Mouse (Mus musculus): Measurements from ENCODE around the gene Bend6. TPM values are rescaled to one million over a fixed set of nuclear protein-coding genes. Genes with fewer than 3 reads are reported as not detected.
"Not testable (repeated sequence)": the region's sequence is repeated elsewhere in the genome, so short reads cannot be mapped to it uniquely, and the experiment has no call there.

Bend6 gene
- polyA plus RNA-seq, 1 experiment from 2014 or later: 0.68 TPM

DNA sequence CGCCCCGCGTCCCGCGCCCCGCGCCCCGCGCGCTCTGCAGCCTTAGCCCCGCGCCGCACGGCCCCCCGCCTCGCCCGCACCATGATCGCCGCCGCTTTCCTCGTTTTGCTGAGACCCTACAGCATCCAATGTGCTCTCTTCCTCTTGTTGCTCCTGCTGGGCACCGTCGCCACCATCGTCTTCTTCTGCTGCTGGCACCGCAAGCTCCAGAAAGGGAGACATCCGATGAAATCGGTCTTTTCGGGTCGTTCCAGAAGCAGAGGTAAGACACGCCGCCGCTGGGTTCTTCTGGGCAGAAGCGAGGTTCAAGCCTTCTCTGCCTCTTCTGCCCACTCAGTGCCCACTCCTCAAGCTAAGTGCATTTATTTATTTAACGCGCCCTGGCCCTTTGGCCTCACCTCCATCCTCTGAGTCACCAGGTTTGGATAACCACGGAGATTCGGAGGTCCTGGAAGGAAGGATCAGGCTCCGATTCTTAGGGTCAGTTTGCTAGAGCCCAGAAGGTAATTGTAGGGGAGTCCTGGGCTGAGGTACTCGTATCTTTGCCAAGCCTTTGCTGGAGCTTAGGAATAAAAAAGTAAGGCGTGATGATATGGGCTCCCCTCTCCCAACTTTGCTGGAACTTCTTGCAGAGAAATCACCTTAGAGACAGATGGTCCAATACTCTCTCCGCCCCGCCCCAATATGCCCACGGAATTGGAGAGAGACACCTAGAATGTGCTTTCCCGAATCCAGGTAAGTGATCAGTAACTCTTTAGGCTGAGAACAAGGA lies 761 bp upstream of the Bend6 start, which contains the start of gene Dst:
TSS of gene Dst (plus strand) at position 35 of the 772 bp plus-strand sequence.
- no peak for DNase-seq (ENCODE audit: low spot score)

DNA sequence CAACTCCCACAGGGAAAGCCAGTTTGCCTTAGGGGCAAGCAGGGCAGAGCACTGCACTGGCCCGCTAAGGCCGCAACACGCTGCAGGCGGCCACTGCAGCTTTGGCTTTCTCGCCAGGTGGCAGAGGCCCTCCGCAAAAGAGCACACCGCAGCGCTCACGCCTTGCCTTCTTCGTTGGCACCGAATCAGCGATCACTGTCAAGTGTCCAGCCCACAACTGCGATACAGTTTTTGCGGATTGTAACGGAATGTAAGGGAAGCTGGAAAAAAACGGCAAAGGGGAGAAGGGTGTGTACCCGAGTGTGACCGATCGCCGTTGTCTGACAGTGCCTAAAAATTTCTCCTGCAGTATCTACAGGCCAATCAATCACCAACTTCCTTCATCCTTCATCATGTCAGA lies 689 bp downstream of the Bend6 start:
- DNase-seq (ENCODE audit: low spot score): no peak

DNA sequence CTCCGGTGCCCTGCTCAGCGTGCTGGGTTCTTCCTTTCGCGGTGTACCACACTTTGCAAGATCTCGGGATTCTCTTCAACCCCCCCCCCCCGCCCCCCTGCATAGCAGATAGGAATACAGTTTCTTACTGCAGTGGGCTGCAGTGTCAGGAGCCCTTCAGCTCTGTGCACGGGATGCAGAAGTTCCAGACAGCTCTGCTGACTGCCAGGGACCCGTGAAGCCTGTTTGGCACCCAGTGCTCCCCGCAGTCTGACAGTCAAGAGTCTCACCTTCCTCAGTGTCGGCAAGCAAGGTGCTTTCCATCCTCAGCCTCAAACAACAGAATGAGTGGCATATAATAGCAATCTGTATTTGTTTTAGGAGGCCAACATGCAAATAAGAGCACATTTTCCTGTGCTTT lies 1.4 kb downstream of the Bend6 start:
- no peak for DNase-seq (ENCODE audit: low spot score)

DNA sequence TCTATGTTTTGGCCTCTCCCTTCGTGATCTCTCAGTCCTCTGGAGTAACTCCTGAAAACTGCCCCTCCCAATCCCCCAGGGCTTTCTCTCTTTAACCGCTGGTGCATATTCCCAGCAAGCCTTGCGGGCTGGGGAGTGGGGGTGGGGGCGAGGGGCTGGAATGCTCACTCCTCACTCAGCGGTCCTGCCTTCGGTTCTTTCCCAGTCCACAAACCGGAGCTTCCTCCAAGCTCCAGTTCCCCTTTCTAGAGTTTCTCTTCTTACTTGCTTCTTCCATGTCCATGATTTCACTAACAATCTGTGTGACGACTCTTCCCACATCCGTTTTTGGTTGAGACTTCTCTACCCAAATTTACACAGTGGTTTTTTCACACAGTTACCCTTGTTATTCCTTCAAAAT lies 4.0 kb downstream of the Bend6 start:
- DNase-seq (ENCODE audit: low spot score): no peak

DNA sequence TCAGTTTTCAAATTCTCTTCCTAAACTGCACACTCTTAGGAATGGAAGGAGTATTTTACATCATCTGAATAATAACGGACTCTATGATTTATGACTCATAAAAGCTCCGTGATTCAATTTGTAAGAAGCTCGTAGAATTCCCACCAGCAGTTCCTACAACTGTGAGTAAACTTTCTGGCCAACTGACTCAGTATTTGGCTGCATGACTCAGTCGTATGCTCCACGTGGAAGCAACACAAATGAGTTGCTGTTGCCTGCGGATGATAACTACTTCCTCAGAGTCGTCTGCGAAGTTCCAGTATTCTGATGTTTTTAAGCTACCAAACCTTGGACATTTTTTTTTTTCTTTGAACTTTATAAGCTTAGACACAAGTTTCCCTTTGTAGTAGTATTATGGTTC lies 7.4 kb downstream of the Bend6 start:
- no peak for DNase-seq (ENCODE audit: low spot score)

DNA sequence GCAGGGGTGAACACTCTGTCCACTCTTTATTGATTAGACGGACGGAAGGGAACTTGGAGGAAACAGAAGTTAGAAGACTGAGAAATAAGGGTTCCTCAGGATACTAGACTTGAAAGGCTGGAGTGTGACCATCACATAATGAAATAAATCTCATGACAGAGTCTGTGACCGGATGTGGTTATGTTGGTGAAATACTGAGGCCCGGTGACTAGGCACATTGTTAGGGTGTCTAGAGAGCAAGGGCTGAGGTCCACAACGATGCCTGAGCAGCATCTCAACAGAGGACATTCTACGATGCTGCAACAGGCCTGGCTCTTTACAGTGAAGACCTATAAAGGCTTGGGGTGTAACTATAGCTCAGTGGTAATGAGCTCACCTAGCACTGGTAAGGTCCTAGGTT lies 9.2 kb downstream of the Bend6 start:
- no peak for DNase-seq (ENCODE audit: low spot score)

DNA sequence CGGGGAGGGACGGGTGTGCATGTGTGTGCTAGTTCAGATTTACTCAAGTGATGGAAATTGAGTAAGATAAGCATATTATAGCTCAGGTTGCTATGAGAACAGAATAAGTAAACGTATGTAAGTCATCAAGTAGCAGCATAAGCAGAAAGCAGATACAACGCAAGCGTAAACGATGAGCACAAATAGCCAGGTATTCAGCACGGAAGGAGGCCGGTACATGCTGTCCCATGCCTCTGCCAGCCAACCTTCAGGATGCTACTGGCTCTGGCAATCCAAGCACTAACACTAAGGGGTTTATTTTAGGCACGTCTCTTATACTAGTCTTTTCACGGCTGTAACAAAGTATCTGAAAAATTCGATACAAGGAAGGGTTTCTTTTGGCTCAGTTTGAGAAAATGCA lies 10.2 kb downstream of the Bend6 start:
- DNase-seq (ENCODE audit: low spot score): no peak

DNA sequence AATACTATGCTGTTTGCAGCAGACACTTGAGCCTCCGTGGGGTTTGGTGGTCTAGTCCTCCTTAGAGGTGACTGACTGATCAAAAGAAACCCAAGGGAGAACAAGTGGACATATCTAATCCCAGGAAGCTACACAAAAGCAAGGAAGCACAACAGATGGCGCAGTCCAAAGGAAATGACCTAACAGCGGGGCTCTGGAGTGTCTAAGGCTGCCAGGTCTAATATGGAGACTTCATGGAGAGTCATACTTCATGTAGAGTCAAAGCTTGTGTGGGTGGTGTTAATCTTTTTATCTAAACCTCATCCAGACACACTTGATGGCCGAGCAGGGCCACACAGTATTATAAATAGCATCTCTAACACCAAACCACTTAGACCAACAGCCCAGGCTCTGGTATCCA lies 10.9 kb downstream of the Bend6 start:
- no peak for DNase-seq (ENCODE audit: low spot score)

DNA sequence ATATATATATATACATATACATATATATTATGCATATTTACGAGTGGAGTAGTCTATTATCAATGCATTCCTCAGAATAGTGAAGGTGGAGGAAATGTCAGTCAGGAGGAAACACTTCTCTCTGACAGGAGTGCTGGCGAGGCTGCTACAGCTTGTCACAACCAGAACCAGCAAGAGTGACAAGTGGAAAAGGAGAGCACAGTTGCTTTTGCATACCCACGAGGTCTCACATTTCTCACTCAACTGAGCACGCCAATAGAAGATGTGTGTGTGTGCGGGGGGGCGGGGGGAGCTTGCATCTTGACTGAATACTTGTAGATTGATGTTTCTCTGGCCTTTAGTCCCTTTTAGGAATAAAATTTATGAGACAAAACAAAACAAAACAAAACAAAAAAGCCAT lies 11.5 kb downstream of the Bend6 start:
- no peak for DNase-seq (ENCODE audit: low spot score)

DNA sequence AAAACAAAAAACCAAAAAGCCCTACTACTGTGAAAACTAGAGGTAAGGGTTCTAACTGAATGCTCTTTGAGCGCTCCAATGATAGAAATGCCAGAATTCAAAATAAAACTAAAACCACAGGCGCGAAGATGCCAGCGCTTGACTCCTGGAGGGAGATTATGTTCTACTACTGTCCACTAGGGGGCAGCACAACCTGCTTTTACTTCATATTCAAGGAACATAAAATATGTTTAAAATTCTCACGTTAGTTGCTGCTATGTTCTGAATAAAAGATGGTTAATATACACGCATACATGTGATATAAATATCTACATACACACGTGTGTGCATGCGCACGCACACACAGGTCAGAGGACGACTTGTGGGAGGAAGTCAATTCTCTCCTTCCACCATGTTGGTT lies 14.8 kb downstream of the Bend6 start:
- peak; percentile 46 for DNase-seq (ENCODE audit: low spot score)

DNA sequence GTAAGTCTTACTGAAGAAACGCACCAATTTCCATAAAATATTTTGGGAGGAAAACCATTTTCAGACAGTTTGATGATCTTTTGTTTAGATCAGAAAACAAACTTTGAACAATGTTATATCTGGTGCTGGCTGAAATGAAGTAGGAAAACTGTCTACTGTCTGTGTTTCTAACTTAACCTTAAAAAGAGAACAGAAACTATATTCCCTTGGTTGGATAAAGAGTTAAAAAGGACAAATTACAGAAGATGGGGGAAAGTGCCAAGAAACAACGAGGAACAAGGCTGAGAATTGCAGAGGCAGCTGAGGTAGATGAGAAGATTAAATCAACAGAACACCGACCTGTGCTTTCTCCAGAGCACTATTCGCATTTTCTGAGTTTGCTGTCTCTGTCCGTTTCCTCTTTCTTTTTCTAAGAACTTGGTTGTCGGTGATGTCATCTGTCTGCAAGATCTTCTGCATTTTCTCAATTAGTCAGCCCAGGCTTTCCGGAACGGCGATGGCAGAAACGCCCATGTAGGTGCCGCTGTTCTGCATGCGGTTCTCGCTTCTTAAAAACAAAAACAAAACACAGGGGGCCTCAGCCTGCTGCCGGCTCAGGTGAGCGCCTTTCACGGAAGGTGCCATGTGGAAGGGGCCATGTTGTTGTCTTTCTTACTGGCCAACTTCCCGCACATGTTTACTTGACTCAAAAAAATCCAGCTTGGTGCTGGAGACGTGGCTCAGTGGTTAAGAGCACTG lies 24.3 kb downstream of the Bend6 start:
- peak; percentile 79 for DNase-seq (ENCODE audit: low spot score)

DNA sequence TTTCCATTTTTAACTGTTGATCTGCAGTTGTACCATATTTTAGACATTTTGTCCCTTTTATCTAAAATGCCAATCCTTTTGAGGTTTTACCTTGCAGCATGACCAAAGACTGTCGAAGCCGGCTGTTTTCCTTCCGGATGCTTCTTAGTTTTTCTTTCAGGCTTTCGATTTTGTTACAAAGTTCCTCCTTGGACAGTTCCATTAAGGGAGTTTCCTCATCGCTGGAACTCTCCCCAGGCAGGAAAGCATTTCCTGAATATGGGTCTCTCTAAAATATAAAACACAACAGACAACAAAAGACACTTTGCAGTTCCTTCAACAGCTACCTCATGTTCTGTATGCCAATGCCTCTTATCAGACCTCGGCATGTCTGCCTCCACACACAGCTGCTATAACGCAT lies 29.4 kb downstream of the Bend6 start:
- no peak for DNase-seq (ENCODE audit: low spot score)

DNA sequence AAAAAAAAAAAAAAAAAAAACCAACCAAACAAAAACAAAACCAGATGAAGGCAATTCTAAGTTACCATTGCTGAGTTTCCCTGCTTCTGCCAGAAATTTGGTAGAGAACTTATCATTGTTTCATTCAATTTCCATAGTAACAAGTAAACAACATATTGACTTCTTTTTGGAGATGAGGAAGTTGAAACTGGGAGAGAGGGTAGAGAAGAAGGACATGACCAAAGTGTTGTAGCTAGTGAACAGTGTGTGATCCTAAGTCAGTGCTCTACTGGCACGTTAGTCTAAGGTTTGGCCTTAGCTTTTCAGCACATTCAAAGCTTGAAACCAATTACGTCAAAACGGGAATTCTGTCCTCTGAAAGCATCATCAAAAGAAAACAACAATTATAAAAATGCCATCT lies 31.2 kb downstream of the Bend6 start:
- no peak for DNase-seq (ENCODE audit: low spot score)

DNA sequence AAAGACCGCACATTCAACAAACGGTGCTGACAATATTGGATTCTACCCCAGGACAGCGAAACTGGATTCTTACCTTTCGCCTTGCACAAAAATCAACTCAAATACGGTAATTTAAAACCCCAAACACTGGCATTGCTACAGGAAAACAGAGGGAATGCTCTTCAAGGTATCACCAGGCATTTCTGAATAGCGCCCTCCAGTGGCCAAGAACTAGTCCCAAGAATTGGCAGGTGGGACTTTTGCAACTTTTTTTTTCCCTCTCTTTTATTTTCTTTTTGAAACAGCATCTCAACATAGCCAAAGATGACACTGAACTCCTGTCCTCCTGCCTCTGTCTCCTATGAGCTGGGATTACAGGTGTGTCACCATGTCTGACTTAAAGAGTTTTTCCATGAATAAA lies 31.9 kb downstream of the Bend6 start:
- peak; percentile 28 for DNase-seq (ENCODE audit: low spot score)

DNA sequence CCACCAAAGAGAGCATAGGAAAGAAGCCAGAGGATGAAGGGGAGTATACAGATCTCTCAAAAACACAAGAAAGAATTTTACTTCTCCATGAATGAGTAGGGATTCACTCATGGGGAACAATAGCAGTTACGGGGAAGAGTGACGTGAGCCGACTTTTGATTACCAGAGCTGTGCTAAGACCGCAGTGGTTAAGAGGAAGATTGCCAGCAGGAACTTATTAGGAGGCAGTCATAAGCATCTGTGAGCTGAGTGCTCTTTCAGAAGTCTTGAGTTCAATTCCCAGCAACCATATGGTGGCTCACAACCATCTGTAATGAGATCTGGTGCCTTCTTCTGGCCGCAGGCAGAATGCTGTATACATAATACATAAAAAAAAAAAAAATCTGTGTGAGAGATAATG lies 34.1 kb downstream of the Bend6 start:
- DNase-seq (ENCODE audit: low spot score): no peak

DNA sequence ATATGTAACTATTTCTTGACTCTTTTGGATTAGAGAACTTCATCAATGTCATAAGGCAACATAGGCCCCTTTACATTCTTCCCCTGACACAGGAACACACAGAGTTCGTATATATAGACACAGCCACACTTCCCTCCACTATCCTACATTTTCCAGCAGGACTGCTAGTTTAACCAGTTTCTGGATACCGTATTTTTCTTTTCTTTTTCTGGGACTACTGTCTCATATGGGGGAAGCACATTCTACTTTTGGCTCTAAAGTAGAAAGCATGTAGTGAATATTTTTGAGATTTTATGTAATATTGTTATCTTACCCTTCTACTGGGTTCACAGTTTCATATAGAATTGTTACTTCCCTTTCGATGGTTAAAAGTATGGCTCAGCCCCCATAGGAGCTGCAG lies 38.2 kb downstream of the Bend6 start:
- DNase-seq (ENCODE audit: low spot score): no peak

DNA sequence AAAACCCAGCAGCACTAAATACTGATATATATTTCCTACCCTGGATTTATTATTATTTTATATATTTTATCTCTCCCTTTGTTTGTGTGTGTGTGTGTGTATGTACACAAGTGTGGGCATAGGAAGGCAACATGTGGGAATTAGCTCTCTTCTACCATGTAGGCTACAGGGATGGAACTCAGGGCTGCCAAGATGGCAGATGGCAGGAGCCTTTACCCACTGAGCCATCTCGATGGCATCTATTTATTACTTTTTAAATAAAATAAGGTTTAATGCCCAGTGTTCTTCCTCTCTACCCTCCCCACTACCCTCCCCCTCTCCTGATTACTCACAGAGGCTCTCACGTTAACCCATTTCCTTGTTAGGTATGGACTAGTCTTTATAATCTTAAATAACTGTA lies 38.6 kb downstream of the Bend6 start:
- no peak for DNase-seq (ENCODE audit: low spot score)

DNA sequence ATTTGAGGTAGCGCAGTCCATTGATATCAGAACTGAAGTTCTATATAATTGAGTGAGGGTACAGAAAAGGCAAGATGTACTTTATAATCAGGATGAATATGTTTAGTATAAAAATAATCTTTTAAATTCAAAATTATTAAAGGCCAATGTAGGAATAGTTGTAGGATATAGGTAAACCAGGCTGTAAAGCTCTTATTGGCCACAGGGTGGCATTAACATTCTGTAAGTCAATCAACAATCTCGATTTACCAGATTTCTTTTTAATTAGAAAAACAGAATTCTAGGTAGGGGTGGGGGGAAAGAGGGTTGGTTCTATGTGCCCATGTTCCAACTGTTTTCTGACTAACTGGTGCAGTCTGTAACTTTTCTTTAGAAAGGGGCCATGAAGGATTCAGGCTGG lies 60.8 kb downstream of the Bend6 start:
- no peak for DNase-seq (ENCODE audit: low spot score)

DNA sequence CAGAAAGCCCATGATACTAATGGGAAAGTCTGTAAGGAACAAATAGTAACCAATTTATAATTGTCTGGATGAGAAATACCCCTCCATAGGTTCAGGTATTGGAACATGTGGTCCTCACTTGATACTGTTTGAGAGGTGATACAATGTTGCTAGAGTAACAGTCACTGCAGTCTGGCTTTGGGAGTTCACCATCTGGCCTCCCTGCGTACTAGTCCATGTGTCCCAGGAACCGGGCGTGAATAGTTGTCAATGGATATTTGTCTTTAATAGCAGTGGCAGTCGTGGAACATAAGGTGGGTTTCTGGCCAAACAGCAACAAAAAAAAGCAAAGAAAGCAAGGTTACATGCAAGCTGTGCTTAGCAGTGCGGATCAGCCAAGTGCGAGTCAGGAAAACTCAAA lies 63.8 kb downstream of the Bend6 start:
- DNase-seq (ENCODE audit: low spot score): no peak

DNA sequence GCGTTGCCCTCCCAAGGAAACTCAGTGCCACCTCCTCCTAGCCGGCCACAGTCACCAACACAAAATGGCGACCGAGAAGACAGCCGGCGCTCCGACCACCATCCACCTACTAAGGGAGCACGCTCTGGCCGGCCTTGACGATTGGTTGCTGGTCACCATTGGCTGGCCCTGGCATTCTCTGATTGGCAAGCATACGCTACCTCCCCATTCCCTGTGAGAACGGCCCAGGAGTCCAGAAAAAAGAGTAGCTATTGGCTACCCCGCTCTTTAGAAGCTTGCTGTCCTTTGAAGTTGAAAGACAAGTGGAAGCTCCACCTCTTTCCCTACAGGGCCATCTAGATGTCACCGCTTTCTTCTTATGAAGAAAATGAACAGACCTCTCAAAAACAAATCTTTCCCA lies 68.7 kb downstream of the Bend6 start:
- DNase-seq (ENCODE audit: low spot score): not testable (repeated sequence)

DNA sequence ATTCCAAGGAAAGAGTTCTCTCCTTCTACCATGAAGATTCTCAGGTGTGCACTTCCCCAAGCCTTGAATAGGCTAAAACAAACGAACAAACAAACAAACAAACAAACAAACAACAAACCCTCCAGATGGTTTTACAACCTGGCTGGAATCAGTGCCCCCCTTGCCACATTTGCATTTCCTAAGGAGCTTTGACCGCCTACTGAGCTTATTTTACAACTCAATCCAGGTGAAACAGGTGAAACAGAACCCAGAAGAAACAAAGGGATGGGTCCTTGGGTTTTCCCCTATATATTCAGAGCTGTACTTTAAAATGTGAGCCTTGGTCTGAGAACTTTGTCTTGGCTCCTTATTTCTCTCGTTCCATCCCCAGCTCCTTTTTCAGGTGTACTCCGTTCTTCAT lies 77.0 kb downstream of the Bend6 start:
- DNase-seq (ENCODE audit: low spot score): no peak

DNA sequence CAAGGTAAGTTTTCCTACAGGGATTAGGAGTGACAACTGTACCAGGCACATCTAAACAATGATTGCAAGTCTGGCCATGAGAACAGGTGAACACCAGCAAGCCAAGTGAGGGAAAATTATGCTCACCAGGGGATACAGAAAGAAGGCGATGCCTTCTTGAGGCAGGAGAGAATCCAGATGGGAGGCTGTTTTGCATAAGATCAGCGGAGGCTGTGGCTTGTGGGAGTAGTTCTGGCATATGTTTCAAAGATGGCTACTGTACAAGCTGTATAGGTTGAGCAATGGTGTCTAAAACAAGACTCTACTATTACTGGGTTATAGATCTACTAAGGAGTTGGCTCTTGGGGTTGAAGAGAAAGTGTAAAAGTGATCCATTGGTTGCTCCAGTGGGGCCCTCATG lies 89.7 kb downstream of the Bend6 start:
- DNase-seq (ENCODE audit: low spot score): no peak
